Mouse (Mus musculus): ENCODE results near the gene Inhbc.

GRCm38 (mm10) chr10:127338930-127339682 is 31.1 kb downstream of the Inhbc start:
- TF ChIP-seq CTCF (IDR thresholded peaks at IDR 0.05; ENCODE audit: low read depth, low read length) (peak; percentile 74), EP300 (IDR thresholded peaks at IDR 0.05; ENCODE audit: insufficient read depth, low read depth, low read length) (0 out of 2 replicates have a peak, but pooled peaks have one; percentile 42), POLR2A (IDR thresholded peaks at IDR 0.05; ENCODE audit: insufficient read depth, low read length) (no peak)

Data from ES-Bruce4 (cell line).